Mouse (Mus musculus) duodenum, adult 2 months (tissue): ENCODE results near the gene Olfr1335. TPM values are rescaled to one million over a fixed set of nuclear protein-coding genes. Genes with fewer than 3 reads are reported as not detected.

Experiments
- polyA plus RNA-seq: library from polyadenylated mRNA; depleted of rRNA; stranded (reverse); fragments of >200 nt; gene quantifications from 2 replicates; pipeline ENCODE4 v1.2.3, GENCODE M21; 2012; ENCODE audit warnings: low replicate concordance; rRNA removed

Olfr1335 gene
- polyA plus RNA-seq: not detected in 2 replicates

DNA sequence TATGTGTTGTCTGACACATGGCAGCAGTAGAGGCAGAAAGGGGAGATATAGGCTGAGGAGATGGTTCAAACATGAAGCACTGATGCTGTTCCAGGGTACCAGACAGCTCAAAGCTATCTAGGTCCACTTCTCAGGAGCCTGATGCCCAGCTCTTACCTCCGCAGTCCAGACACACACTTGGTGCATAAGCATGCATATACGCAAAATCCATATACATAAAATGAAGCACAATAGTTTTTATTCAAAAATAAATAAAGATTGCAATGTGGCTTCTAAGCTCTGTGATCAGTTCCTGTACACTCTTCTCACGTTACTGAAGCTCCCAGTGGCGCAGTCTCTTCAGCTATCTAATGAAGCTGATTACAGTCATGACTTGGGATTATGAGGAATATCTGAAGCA, at the start of gene Olfr1335:
Gene Olfr1335 (minus strand): TSS at position 101 of the 400 bp plus-strand sequence.

DNA sequence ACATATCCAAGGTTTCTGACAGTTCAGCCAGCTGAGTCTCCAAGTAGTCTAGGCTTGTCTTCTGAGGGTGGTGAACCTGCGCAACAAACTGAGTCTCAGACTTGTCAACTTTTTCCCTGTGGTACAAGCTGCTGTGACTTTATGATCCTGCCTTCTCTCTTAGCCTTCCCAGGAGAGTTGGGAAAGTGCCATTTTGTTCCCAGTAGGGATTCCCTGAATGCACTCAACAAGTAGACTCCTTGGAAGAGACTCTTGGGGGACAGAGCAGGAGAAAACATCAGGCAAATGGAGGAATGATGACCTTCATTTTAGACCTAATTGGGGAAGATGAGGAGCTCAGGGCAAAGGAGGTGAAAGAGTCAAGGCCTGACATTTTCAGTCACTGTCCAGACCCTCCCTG, 26.4 kb upstream of the Olfr1335 start, which contains the start of gene Olfr1333:
Gene Olfr1333 (minus strand): TSS at position 101 of the 400 bp plus-strand sequence.

DNA sequence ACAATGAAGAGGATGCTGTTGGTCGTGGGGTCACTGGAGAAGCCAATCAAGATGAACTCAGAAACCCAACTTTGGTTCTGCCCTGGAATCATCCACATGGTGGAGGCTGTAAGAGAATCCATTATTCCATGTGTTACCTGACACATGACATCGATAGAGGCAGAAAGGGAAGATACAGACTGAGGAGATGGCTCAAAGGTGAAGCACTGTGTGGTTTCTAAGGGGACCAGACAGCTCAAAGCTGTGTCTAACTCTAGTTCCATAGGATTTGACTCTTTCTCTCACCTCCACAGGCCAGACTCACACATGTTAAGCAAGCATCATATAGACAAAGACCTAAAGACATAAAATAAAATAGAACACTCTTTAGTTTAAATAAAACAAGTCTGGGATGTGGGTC, 27.3 kb downstream of the Olfr1335 start, which contains the start of gene Olfr1337:
Gene Olfr1337 (minus strand): TSS at position 101 of the 400 bp plus-strand sequence.

Other genes starting within 250 kb of the Olfr1335 start
- gene Cfap57, start 189.2 kb downstream of the Olfr1335 start, polyA plus RNA-seq: 0.09 TPM in 1 of 2 replicates, not detected in the other
- 5.3 and 6.0 TPM in 2 replicates for gene Ebna1bp2, start 189.1 kb downstream of the Olfr1335 start, polyA plus RNA-seq
- gene Olfr62, start 151.0 kb downstream of the Olfr1335 start, polyA plus RNA-seq: not detected in 2 replicates
- gene Olfr1342, start 117.2 kb downstream of the Olfr1335 start, polyA plus RNA-seq: not detected in 2 replicates
- not detected in 2 replicates for gene Olfr1341, start 106.4 kb downstream of the Olfr1335 start, polyA plus RNA-seq
- not detected in 2 replicates for gene Olfr1340, start 89.8 kb downstream of the Olfr1335 start, polyA plus RNA-seq
- not detected in 2 replicates for gene Olfr1339, start 77.8 kb downstream of the Olfr1335 start, polyA plus RNA-seq
- not detected in 2 replicates for gene Olfr1338, start 51.2 kb downstream of the Olfr1335 start, polyA plus RNA-seq
- not detected in 2 replicates for gene Olfr1337, start 27.4 kb downstream of the Olfr1335 start, polyA plus RNA-seq
- gene Olfr1333, start 26.3 kb upstream of the Olfr1335 start, polyA plus RNA-seq: not detected in 2 replicates
- gene Olfr1331, start 54.7 kb upstream of the Olfr1335 start, polyA plus RNA-seq: not detected in 2 replicates
- gene Olfr1330, start 78.7 kb upstream of the Olfr1335 start, polyA plus RNA-seq: not detected in 2 replicates
- gene Olfr1329, start 107.5 kb upstream of the Olfr1335 start, polyA plus RNA-seq: not detected in 2 replicates
- not detected in 2 replicates for gene Olfr1328, start 128.7 kb upstream of the Olfr1335 start, polyA plus RNA-seq
- not detected in 2 replicates for gene Lao1, start 151.6 kb upstream of the Olfr1335 start, polyA plus RNA-seq